Mouse (Mus musculus) spleen, adult 10 weeks (tissue): ENCODE data around the gene Wsb1. TPM values are rescaled to one million over a fixed set of nuclear protein-coding genes. Genes with fewer than 3 reads are reported as not detected.

Source experiments
- polyA plus RNA-seq: library from polyadenylated mRNA; stranded (reverse); fragments of 350-450 nt; fragmentation: Illumina TruSeq; extraction: RNeasy Lipid Tissue Mini Kit (QIAGEN cat#74804); gene quantifications from one replicate; pipeline ENCODE4 v1.2.3, GENCODE M21; 2015; ENCODE audit warnings: low replicate concordance; ENCODE audit not compliant: insufficient read depth

Wsb1 gene
- 186 TPM for polyA plus RNA-seq

DNA sequence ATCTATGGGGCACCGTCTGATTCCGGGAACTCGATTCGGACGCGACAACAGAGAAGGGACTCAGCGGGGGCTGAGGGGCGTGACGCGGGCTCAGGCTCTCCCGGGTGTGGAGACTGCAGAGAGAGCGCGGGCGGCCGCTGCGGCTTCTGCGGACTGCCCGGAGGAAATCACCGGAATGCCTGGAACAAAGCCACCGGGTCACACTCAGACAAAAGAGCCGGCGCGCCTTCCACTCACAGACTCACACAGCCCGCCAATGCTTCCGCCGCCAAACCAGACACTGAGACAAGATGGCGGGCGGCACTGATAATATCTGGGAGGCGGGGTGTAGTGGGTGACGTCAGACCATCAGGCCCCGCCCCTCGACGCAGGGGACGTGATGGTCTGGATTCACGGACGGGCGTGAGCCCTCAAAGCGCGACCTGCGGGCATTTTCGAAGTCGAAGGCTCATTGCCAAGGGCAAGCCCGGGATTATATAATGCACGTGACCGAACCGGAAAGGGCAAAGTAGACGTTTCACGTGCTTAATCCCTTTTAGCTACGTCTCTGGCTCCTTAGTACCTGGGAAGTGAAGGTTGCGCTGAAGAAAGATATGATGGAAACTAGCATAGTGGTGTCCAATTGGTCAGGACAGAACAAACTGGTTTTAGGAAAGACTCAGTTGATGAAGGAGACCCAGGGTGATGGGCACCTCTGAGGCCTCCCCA is at the start of gene Wsb1:
Wsb1 (minus strand) TSS at position 281 of the 708 bp plus-strand sequence.

DNA sequence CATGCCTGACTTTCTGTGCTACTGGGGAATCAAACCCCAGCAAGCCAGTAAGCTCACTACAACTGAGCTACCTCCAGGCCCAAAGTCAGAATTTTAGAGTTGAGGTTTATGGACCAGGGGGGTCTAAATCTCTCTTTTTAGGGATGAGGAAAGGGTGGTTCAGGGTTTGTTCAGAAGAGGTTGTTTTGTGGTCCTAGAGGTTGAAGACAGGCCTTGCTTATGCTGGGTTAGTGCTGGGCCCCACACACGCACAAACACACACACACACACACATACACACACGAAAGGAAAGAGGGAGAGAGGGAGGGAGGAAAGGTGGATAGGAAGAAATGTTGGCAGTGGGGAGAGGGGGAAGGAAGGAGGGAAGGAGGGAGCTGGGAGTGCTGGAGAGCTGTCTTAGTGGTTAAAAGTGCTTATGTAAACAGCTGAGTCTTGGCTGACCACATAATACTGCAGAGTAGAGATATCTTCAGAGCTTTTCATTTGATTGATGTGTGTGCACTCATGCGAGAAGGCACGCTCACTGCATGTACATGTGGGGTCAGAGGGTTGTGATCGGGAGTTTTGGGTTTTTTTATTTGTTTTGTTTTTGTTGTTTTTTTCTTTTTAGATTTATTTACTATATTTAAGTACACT is 42.5 kb upstream of the Wsb1 start, which contains the start of gene Gm9964:
Gm9964 (minus strand) TSS at position 51 of the 636 bp plus-strand sequence.

Other genes starting within 250 kb of the Wsb1 start
- gene Ksr1, start 108.3 kb downstream of the Wsb1 start, polyA plus RNA-seq = 6.6 TPM
- not detected for gene Gm9964, start 42.2 kb upstream of the Wsb1 start, polyA plus RNA-seq
- 16.7 TPM for gene Nf1, start 85.0 kb upstream of the Wsb1 start, polyA plus RNA-seq
- 0.30 TPM for gene Omg, start 249.4 kb upstream of the Wsb1 start, polyA plus RNA-seq